Mouse (Mus musculus): ENCODE measurements around the gene Meis1. TPM values are rescaled to one million over a fixed set of nuclear protein-coding genes. Genes with fewer than 3 reads are reported as not detected.

The Meis1 gene
- polyA plus RNA-seq, 1 experiment from 2014 or later = 2.5 TPM

DNA sequence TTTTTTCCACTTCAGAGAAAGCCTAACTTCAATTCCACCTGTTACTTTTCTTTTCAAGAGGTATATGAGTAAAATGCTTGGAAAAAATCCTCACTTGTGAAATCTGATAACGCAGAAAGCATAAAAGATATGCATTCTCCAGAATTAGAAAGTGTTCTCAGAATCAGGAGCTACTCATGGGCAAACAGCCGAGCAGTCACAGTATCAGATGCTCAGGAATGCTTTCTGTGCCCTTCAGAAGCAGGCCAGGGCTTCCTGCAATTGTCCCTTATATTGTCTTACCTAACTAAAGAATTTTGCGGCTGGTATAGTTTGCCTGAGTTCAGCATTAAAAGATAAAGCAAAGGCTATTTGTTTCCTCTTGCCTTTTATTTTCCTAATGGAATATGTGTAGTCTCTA lies 71.4 kb downstream of the Meis1 start:
- POLR2A ChIA-PET = no interaction called here
- H3K27me3 ChIP-seq = no peaks in the 10 kb centered on the region
- CTCF ChIA-PET = no interaction called here
- TF ChIP-seq CTCF (IDR thresholded peaks at IDR 0.05) = no peak
- in situ Hi-C loops (cut with MboI; ENCODE audit: low pct_unique_long_range_greater_than_20kb) = no loop called here
- no peak for ATAC-seq
- no peak for DNase-seq (ENCODE audit: low read depth, low spot score)

DNA sequence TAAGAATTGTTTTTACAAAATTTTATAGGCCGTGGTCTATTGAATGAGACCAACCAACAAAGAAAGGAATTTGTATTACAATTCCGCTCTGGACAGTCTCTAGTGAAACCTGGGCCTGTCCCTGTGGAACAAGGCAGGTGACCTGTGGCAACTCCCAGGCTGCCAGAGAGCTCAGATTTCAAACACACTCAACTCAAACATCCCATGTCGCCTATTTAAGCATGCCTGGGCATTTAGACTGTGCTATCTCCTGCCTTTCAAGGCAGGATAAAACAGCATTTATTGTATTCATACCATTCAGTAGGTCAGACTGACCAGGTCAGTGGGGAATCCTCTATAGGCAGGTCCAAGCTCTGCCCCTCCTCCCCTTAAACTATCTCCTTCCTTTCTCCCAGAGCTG lies 73.0 kb downstream of the Meis1 start:
- ChIA-PET CTCF (no interaction called here), POLR2A (interaction anchor here (0.7 kb wide), 1 partner anchor 228 kb away, joined by 3 read pairs; no protein-coding TSS in a partner anchor)
- in situ Hi-C loops (cut with MboI; ENCODE audit: low pct_unique_long_range_greater_than_20kb) = no loop called here
- TF ChIP-seq CTCF (IDR thresholded peaks at IDR 0.05) = no peak
- H3K27me3 ChIP-seq = no peaks in the 10 kb centered on the region
- no peak for DNase-seq (ENCODE audit: low read depth, low spot score)
- no peak for ATAC-seq

DNA sequence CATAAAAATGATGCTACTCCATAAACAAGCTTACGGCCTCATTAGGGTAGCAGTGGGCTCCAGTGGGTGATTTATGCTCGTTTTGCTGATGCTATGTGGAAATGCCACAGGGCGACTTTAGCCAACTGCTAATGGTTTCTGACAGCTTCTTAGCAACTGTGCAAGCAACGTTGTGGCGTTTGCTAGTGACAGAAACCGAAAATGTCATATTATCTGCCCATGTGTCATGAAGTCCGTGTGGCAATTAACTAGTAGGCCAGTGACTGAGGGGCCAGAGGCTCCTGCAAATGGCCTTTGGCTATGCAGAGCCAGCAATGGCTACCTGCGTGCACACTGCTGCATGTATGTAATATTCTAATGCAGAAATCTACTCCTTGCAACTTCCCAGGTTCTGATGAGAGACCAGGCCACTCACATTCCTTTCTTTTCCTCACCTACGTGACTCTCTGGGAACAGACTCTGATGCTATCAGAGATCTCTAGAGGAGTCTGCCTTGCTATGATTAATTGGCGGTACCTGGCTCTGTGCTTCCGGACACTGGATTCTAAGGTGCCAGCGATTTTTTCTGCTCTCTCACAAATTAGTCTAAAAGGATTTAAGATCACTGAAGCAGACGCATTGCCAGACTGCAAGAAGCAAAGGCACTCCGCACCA lies 73.7 kb downstream of the Meis1 start:
- TF ChIP-seq CTCF (IDR thresholded peaks at IDR 0.05) = no peak
- ATAC-seq (no peak), DNase-seq (ENCODE audit: low read depth, low spot score) (no peak)
- POLR2A ChIA-PET = interaction anchor here (0.7 kb wide), 1 partner anchor 229 kb away, joined by 3 read pairs; no protein-coding TSS in a partner anchor
- in situ Hi-C loops (cut with MboI; ENCODE audit: low pct_unique_long_range_greater_than_20kb) = no loop called here
- no peaks in the 10 kb centered on the region for H3K27me3 ChIP-seq
- CTCF ChIA-PET = interaction anchor here (1.7 kb wide), 1 partner anchor 14 kb away, joined by 4 read pairs; no protein-coding TSS in a partner anchor

DNA sequence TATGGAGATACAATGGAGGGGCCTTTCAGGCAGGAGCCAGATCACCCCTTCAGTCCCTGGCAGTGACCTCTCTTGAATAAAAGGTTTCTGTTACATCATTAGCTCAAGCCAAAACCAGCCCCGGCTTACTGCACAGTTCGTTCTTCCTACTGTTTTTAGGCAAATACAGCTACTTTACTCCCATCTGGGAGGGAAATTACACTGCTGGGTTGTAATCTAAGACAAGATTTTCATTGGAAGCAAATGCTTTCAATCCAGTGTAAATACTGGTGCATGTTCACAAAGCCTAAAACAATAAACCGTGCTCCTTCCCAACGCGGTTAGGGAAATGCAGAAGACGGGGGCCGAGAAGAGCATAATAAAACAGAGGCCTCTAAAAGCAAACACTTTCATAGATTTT lies 74.6 kb downstream of the Meis1 start:
- in situ Hi-C loops (cut with MboI; ENCODE audit: low pct_unique_long_range_greater_than_20kb) = no loop called here
- ATAC-seq (no peak), DNase-seq (ENCODE audit: low read depth, low spot score) (no peak)
- no peak for TF ChIP-seq CTCF (IDR thresholded peaks at IDR 0.05)
- no peaks in the 10 kb centered on the region for H3K27me3 ChIP-seq
- POLR2A ChIA-PET = no interaction called here
- CTCF ChIA-PET = interaction anchor here (1.2 to 1.7 kb wide), 2 partner anchors 15 to 20 kb away, joined by 3 to 4 read pairs; no protein-coding TSS in a partner anchor

DNA sequence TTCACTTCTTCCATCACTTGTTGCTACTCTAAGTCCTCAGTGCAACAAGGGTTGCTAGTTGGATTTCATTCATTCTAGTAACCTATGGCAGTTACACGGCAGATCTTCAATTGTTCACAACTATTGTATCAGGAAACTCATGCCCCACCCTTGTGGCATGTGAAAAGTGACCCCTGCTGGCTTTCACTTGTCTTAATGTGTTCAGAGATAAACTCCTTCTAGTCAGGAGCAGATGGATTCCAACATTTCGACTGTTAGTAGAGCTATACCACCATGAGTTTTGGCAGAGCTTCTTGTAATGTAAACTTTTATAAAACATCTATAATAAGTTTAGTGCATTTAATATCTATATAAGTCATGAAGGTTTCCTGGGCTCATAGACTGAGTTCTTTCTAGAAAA lies 75.8 kb downstream of the Meis1 start:
- CTCF ChIA-PET = interaction anchor here (0.6 to 1.7 kb wide), 3 partner anchors 9 to 16 kb away, joined by 3 to 4 read pairs (median 4); no protein-coding TSS in a partner anchor
- TF ChIP-seq CTCF (IDR thresholded peaks at IDR 0.05) = no peak
- in situ Hi-C loops (cut with MboI; ENCODE audit: low pct_unique_long_range_greater_than_20kb) = no loop called here
- POLR2A ChIA-PET = no interaction called here
- ATAC-seq = no peak
- no peak for DNase-seq (ENCODE audit: low read depth, low spot score)
- no peaks in the 10 kb centered on the region for H3K27me3 ChIP-seq

DNA sequence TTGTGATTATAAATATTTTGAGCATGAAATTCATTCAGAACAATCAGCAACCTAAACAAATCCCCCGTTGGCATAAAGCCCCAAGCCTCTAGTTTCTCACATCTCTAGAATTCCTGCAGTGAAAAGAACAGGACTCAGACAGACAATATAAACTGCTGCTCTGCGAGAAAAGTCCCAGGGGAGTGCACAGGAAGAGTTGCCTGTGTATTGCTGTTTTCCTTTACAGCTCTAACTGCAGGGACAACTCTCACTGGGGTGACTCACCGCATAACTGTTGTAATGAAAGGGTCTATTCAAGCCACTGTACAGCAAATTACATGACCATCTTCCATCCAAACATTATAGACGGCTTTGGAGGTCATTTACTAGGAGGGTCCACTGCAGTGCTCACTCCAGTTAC lies 77.9 kb downstream of the Meis1 start:
- ATAC-seq (no peak), DNase-seq (ENCODE audit: low read depth, low spot score) (no peak)
- ChIA-PET POLR2A (no interaction called here), CTCF (no interaction called here)
- no peak for TF ChIP-seq CTCF (IDR thresholded peaks at IDR 0.05)
- in situ Hi-C loops (cut with MboI; ENCODE audit: low pct_unique_long_range_greater_than_20kb) = no loop called here
- no peaks in the 10 kb centered on the region for H3K27me3 ChIP-seq

DNA sequence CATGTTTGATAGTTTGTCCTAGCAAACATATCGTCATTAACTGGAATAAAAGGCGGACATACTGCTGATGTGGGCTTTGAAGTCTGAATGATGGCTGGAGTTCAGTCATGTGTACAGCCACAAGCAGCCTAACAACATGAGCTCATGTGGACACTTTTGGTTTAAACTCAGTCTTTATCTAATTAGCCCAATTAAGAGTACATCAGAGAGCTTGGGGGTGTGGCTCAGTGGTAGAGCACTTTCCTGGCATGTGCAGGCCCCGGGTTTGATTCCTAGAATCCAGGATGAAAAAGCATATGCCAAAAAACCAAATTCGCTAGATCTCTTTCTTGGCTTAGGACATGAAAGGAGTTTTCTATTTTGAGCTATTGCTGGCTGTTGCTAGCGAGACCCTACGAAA lies 83.9 kb downstream of the Meis1 start:
- H3K27me3 ChIP-seq = no peaks in the 10 kb centered on the region
- TF ChIP-seq CTCF (IDR thresholded peaks at IDR 0.05) = no peak
- CTCF ChIA-PET = no interaction called here
- POLR2A ChIA-PET = no interaction called here
- DNase-seq (ENCODE audit: low read depth, low spot score) = no peak
- no peak for ATAC-seq
- in situ Hi-C loops (cut with MboI; ENCODE audit: low pct_unique_long_range_greater_than_20kb) = no loop called here

DNA sequence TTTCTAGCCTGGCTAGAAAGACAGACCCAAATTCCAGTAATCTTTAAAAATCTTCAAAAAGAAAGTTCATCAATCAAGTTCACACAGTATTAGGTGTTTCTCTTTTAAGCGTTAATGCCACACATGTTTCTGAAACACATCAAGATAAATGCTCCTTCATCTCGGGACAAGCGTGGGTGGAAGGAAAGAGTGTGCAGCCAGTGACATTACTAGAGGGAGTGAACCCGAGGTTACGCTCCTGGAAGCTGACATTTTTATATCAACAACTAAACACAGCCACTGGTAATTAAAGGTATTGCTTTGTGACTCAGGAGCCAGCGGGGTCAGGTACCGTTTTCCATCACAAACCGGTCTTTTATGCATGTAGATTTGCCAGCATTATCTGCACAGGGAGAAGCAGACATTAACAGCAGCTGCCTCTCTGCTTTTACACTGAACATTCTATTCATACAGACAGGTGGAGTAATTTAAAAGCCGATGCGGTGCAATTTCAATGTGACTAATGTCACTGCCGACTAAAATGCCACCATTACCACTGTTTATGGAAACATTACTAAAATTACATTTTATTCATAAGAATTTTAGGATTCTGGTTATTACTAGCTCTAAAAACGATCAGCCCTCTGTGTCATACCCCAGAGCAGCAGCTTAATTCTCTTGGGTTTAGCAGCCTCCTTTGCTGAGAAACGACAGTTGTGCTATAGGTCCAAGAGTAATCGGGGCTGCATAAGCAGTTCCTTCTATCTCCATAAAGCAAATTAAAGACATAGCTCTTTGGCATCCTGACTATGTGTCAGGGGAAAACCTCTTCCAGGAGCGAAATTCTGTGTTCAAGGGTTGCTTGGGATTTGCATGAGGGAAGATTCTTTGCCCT lies 87.5 kb downstream of the Meis1 start:
- no peaks in the 10 kb centered on the region for H3K27me3 ChIP-seq
- ATAC-seq = no peak
- CTCF ChIA-PET = no interaction called here
- in situ Hi-C loops (cut with MboI; ENCODE audit: low pct_unique_long_range_greater_than_20kb) = no loop called here
- POLR2A ChIA-PET = no interaction called here
- DNase-seq (ENCODE audit: low read depth, low spot score) = no peak
- TF ChIP-seq CTCF (IDR thresholded peaks at IDR 0.05) = no peak

DNA sequence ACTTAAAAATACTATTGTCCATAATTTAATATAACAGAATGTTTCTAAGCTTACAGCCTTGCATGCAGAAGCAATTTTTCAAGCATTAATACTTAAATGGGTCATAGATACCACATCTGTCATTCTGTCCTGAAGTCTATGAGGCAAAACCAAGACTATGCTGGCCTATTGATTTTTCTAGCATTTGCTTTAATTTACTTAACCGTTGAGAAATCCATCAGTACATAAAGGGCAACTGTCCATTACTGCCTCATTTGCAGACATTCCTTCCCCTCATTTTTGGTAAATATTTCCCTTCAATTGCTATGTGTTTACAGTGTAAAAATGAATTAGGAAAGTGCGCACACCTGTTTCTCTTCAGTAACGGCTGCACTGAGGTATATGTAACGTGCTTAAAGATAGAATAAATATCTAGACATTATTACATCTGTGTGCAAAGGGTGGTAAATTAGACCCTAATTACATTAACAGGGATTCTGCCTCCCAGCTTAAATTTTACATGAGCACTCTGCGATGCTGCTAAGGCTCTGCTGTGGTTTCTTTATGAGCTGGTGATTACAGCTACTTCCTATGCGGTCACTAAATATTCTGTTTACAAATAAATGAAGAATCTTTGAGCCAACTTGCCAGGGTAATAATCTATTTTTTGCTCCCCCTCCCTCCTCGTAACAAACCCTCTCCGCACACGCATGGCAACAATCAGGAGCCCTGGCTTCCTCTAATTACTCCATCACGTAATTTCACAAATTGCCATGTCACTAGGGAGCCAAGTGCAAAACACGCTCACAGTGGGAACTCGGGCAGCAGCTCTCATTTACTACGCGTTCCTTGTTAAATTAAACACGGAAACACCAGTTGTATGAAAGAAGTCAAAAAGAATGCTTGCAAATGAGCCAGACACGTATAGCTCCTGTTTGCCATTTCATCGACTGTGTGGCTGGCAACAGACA lies 88.7 kb downstream of the Meis1 start:
- ATAC-seq (no peak), DNase-seq (ENCODE audit: low read depth, low spot score) (no peak)
- ChIA-PET POLR2A (no interaction called here), CTCF (interaction anchor here (1.2 kb wide), 1 partner anchor 13 kb away, joined by 3 read pairs; no protein-coding TSS in a partner anchor)
- TF ChIP-seq CTCF (IDR thresholded peaks at IDR 0.05) = no peak
- no peaks in the 10 kb centered on the region for H3K27me3 ChIP-seq
- in situ Hi-C loops (cut with MboI; ENCODE audit: low pct_unique_long_range_greater_than_20kb) = no loop called here

DNA sequence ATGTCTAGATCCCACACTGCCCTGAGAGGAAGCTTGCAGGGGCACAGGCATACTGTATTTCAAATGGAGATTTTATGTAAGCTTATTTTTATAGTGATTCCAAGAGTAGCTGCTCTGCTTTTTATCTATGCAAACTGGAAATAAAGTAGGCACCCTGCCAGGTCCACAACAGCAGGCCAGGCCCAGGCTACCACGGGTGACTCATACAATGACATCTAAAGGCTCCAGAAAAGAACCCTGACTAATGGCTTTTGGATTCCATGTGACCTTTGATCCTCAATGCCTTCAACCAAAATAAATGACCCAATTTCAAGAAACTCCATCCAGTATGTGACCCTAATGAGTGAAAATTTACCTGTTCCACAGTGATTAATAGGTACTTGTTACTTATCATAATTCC lies 91.4 kb downstream of the Meis1 start:
- DNase-seq (ENCODE audit: low read depth, low spot score) = no peak
- ChIA-PET POLR2A (interaction anchor here (0.6 kb wide), 1 partner anchor 68 kb away, joined by 3 read pairs; no protein-coding TSS in a partner anchor), CTCF (no interaction called here)
- no peaks in the 10 kb centered on the region for H3K27me3 ChIP-seq
- TF ChIP-seq CTCF (IDR thresholded peaks at IDR 0.05) = no peak
- ATAC-seq = no peak
- in situ Hi-C loops (cut with MboI; ENCODE audit: low pct_unique_long_range_greater_than_20kb) = no loop called here

All from Patski (cell line).